Mouse (Mus musculus) CH12F3 (cell line): ENCODE results near the gene Bmp10.
"Not testable (repeated sequence)": the region's sequence is repeated elsewhere in the genome, so short reads cannot be mapped to it uniquely, and the experiment has no call there.

Experiments used
- in situ Hi-C: fragments of 300-500 bp; cut with MboI; formaldehyde crosslinking; loops from 2 replicates; pipeline ENCODE4 v1.14.3; 2020; ENCODE audit warnings: low sequenced_read_pairs

The Bmp10 gene

DNA sequence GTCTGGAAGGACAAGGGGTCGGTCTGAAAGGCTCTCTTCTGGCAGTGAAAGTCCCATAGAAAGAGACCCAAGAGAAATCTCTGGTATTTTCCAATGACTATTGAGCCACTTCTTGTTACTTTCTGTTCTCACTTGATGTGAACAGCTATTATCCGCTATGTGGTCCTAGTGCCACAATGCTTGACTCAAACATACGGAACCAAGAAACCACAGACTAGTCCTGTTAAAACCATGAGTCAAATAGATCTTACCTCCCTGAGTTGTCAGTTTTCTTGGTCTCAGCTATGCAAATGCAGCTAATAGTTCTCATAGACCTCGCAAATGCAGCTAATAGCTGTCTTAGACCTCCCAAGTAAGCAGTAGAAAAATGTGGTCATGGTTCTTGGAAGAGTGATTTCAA is 18.4 kb downstream of the Bmp10 start:
- in situ Hi-C loops, result no loop called here

DNA sequence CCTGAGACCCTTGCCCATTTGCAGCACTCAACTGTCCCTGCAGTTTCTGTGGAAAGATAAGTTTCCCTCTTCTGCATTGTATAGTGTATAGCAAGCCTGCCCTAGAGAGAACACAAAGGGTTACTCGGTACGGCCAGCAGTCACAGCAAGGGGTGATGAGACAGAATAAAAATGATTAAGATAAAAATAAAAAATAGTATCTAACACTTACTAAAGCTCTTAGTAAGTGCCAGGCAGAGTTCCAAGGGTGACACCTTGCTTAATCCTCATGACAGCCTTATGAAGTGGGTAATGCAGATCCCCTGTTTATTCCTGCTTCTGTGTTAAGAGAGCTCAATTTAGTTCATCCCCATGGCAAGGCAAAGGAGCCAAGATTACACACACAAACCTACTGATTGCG is 20.7 kb downstream of the Bmp10 start:
- in situ Hi-C loops, result no loop called here

- in situ Hi-C loops, result no loop called here
Measured at GRCm38 (mm10) chr6:87451016-87451415, 22.2 kb downstream of the Bmp10 start.

- in situ Hi-C loops, result no loop called here
Measured at GRCm38 (mm10) chr6:87451771-87452170, 23.0 kb downstream of the Bmp10 start.

DNA sequence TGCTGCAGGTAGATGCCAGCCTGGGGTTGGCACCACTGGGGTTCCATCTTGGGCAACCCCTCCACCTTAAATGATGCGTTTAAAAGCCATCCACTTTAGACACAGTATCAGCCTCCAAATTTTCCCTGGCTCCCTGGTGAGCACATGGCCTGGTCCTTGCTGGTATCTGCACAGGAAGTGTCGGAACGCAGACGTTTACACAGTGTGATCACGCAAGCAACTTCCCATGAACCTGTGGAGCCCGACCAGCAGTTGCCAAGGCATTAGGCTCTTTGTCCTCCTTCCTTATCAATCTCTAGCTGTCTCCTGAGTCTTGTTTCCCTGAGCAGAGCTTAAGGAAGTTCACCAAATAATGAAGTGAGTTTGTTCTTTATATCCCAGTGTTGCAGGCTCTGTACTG is 26.7 kb downstream of the Bmp10 start:
- in situ Hi-C loops, result no loop called here

DNA sequence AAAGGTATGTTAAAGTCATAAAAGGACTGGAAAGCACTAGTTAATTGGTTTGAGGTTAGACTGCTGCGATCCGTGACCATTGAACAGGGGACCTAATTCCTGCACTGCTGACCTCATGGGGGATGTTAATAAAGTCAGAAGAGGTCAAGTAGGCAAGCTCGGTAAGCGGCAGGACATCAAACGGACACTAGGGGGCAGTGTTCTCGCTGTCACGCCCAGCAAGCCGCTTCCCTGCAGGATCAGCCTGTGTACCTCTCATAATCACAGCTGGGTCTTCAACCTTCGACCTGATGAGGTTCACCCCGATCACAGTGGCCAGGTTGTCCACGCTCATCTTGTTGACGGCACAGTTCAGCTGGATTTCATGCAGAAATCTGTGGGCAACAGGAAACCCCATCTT is 37.4 kb downstream of the Bmp10 start:
- in situ Hi-C loops, result loop anchor here (10.0 kb wide), 1 partner anchor 199 kb away; no protein-coding TSS in a partner anchor

DNA sequence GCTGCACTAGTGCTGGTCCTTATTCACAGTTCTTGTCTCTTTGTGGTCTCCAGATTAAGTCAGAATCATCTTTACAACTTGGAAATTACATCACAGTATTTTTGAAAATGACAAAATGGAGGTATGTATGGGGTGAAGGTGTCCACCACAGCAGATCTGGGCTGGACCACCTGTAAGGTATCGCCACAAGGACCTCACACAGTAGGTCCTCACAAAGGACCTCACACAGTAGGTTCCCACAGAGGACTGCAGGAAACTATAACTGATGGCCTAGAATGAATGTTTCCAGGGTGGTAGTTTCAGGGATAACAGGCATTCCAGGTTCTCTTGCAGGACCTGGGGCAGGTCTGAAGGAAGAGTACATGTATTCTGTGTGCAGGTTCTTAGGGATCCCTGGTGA is 38.6 kb downstream of the Bmp10 start:
- in situ Hi-C loops, result loop anchor here (10.0 kb wide), 1 partner anchor 197 kb away; no protein-coding TSS in a partner anchor

DNA sequence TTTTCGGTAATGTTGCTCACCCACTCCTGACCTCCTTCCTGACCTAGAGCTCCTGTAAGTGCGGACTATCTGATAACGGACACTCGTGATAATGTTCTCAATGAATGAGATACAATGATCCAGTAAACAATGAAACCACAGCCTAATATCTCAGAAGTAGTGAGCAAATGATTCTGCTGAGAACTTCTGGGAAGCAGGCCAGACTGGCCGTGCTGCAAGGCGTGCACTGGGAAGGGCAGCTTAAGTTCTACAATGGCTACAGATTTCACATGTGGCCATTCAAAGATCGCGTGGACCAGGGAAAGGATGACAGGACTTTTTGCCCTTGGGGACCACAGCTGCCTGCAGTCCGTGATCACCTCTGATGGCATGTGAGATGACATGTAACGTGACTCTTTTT is 39.6 kb downstream of the Bmp10 start:
- in situ Hi-C loops, result loop anchor here (10.0 kb wide), 1 partner anchor 196 kb away; no protein-coding TSS in a partner anchor

DNA sequence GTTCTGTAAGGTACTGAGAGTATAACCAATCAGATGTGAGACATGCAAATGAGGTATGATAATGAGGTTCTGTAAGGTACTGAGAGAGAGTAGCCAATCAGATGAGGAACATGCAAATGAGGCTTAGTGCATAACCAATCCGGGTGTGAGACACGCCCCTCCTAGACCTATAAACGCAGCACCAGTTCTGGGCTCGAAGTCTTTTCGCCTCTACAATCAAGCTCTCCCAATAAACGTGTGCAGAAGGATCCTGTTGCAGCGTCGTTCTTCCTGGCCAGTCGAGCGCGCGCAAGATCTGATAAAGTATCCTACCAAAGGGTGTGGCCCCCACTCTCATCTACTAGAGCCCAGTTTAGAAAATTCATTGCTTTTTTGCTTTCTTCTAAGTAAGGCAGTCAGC is 41.3 kb downstream of the Bmp10 start:
- in situ Hi-C loops, result not testable (repeated sequence)

DNA sequence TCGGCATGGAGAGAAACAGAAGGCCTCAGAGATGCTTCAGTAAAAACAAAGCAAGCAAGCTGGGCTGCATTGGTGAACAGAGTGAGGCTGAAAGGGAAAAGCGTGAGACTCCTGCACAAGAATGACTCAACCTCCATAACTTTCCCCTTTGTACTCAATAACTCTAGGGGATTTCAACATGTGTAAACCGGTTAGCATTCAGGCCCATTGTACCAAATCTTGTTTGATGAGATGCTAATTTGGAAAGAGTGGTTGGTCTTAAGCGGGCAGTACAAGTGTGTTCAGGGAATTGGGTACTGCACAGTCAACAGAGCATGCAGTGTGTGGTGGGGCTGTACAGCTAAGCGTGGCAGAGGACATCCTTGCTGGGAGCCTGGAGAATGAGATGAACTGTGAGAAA is 46.4 kb downstream of the Bmp10 start:
- in situ Hi-C loops, result no loop called here

GRCm38 (mm10) chr6:87478847-87479246 is 50.1 kb downstream of the Bmp10 start:
- in situ Hi-C loops, result no loop called here

DNA sequence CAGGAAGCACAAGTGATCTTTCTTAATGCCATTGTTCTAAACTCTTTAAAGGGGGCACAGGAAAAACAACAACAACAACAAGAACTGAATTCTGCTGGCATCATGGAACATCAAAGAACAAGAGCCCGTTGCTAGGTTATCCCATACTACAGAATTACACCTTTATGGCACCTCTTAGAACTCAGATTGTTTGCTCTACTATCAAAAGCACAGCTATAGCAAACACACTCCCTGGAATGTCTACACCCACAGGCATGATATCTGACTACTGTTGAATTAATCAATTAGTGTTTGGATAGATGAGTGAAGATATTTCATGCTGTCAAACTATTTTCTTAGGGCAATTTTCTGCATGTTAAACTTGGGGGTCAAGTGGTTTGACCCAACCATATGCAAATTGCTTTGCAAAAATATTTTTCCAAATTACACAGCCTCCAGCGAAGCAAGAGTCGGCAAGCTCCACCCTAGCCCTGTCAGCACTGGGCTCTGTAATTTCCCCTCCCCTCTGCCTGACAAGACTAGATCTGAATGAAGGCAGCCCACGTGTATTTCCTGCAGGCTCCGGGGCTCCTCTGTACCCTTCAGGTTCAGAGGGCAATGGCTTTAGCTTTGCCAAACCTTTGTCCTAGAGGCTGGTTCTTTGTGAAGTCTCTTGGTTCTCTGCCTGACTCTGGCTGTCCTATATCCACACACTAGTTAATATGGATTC is 50.7 kb downstream of the Bmp10 start:
- in situ Hi-C loops, result no loop called here

DNA sequence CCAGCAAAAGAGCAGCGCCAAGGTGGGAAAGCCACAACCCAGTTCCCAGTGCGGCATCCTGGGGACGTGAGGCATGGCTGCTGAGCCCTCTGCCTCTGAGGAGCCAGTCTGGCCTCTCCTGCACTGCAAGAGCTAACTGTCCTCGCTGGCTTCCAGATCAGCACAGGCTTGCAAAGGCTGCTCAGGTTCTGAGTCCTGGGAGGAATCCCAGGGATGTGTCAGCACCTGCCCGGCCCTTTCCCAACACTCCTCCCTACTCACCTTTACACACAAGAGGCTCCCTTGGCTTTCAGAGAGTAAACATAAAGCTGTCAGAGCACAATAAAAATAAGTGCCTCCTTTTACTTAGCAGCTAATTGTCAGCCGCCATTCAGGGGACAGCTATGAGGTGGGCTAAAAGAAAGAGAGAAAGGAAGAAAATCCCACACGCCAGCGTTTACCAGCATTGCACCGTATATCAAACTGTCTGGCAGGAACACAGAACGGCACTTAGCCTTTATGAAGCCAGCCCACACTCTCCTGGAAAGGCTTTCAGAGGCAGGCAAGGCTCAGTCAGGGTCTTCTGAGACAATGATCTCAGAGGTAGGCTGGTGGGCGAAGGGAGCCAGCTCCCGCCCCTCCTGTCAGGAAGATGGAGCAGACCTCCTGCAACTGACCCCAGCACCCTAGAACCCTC is 54.6 kb downstream of the Bmp10 start:
- in situ Hi-C loops, result no loop called here

DNA sequence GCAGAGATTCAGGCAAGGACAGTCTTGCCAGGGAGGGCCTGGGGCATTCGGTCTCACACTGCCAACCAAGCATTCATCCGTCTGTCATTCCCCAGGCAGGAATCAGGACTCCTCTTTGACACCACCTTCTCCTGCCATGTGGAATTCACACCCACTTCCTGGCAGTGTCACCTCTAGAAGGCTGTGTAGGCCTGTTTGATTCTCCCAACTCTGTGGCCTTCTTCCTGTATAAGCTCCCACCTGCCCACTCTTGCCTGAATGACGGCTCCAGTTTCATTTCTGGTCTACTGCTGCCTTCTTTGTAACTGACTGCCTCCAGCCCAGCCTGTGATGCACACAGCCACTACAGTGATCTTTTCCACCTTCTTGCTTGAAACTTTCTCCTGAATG is 55.1 kb downstream of the Bmp10 start:
- in situ Hi-C loops, result no loop called here

DNA sequence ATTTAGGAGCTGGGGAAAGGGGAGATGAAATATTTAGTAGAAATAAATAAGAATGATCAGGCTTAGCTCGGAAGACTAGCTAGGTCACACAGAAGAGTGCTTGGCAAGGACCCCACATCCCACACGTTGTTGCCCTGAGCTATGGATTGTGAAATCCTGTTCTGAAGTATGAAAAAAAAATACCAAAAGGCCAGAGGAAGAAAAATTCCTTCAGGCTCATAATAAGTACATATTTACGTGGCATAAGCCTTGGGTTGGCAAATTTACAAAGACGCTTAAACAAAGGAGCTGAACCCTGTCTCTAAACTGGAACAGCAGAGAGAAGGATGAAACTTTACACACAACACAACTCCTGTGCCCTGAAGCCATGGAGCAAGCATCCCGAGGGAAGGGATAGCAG is 56.0 kb downstream of the Bmp10 start:
- in situ Hi-C loops, result no loop called here
